Mouse (Mus musculus) ES-Bruce4 (cell line): Measurements from ENCODE around the gene Cetn4.

Experiments
- CTCF ChIP-seq: IDR thresholded peaks from one replicate; pipeline ENCODE4 v1.8.1; 2011; ENCODE audit warnings: low read depth, low read length
- EP300 ChIP-seq: IDR thresholded peaks from 2 replicates; pipeline ENCODE4 v1.6.1; 2011; ENCODE audit warnings: low read depth, low read length; ENCODE audit not compliant: insufficient read depth
- POLR2A ChIP-seq: IDR thresholded peaks from one replicate; pipeline ENCODE4 v1.8.1; 2011; ENCODE audit warnings: low read length; ENCODE audit not compliant: insufficient read depth

- no peak for TF ChIP-seq CTCF
- no peak for TF ChIP-seq POLR2A
- no peak for TF ChIP-seq EP300
Measured at GRCm38 (mm10) chr3:37353951-37354481, 41.5 kb upstream of the Cetn4 start.
